Mouse (Mus musculus) adrenal gland, postnatal 14 days (tissue): ENCODE measurements at regions not wholly inside any gene's neighbourhood (a gene's known extent, or its start where the extent isn't known, plus 50 kb on each side); places are given as distances from the start of the nearest gene placed in this dataset.

Experiments used
- DNase-seq: peaks from one replicate; pipeline ENCODE4 v3.0.0; 2021; ENCODE audit warnings: mixed read lengths

GRCm38 (mm10) chr1:56206615-56207267, 430.5 kb downstream of the Hsfy2 start:
- no peak for DNase-seq

- DNase-seq, result no peak
These were observed 442.0 kb downstream of the Hsfy2 start for GRCm38 (mm10) chr1:56195224-56195623.

GRCm38 (mm10) chr1:56183503-56184198, 453.6 kb downstream of the Hsfy2 start:
- no peak for DNase-seq

GRCm38 (mm10) chr1:56179206-56179985, 457.8 kb downstream of the Hsfy2 start:
- DNase-seq, result no peak

- DNase-seq, result no peak
These were observed 466.1 kb downstream of the Hsfy2 start for GRCm38 (mm10) chr1:56171157-56171556.

GRCm38 (mm10) chr1:56168712-56169111, 468.5 kb downstream of the Hsfy2 start:
- DNase-seq, result no peak

GRCm38 (mm10) chr1:56168063-56168462, 469.2 kb downstream of the Hsfy2 start:
- DNase-seq, result peak; percentile 4

- DNase-seq, result no peak
These were observed 472.0 kb downstream of the Hsfy2 start for GRCm38 (mm10) chr1:56165228-56165627.

GRCm38 (mm10) chr1:56164366-56164765, 472.9 kb downstream of the Hsfy2 start:
- no peak for DNase-seq

GRCm38 (mm10) chr1:56130951-56131350, 506.3 kb downstream of the Hsfy2 start:
- no peak for DNase-seq

GRCm38 (mm10) chr1:56089254-56089834, 547.9 kb downstream of the Hsfy2 start:
- peak; percentile 31 for DNase-seq

- no peak for DNase-seq
These were observed 548.9 kb downstream of the Hsfy2 start for GRCm38 (mm10) chr1:56088357-56088756.

GRCm38 (mm10) chr1:56076757-56077156, 560.5 kb downstream of the Hsfy2 start:
- DNase-seq, result no peak

- no peak for DNase-seq
These were observed 565.0 kb downstream of the Hsfy2 start for GRCm38 (mm10) chr1:56072255-56072654.

GRCm38 (mm10) chr1:56063474-56063873, 573.8 kb downstream of the Hsfy2 start:
- DNase-seq, result no peak
